Mouse (Mus musculus): Measurements from ENCODE around the gene Sox5.

The Sox5 gene

GRCm38 (mm10) chr6:143866566-143866965, 915.2 kb downstream of the Sox5 start:
- in situ Hi-C loops (cut with MboI, MseI): no loop called here

GRCm38 (mm10) chr6:143862611-143863110, 919.1 kb downstream of the Sox5 start:
- in situ Hi-C loops (cut with MboI, MseI): no loop called here

GRCm38 (mm10) chr6:143860036-143860435, 921.7 kb downstream of the Sox5 start:
- in situ Hi-C loops (cut with MboI, MseI): no loop called here

DNA sequence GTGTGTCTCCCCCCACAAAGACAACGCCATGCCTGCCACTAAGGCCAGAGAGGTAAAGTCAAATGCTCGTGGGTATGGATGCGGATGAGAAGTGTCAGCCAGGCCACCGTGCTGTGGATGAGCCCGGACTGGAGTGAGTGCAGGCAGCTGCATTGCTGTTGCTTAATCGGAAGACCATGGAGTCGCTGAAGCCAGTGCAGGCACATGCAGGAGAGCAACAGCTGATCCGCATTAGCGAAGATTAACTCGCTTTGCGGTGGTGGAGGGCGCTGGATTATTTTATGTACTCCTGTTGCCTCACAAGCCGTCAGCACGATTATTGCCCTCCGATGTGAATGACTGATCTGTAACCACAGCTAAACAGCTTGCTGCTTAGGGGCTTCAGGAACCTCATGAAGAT, 922.2 kb downstream of the Sox5 start:
- in situ Hi-C loops (cut with MboI, MseI): no loop called here

DNA sequence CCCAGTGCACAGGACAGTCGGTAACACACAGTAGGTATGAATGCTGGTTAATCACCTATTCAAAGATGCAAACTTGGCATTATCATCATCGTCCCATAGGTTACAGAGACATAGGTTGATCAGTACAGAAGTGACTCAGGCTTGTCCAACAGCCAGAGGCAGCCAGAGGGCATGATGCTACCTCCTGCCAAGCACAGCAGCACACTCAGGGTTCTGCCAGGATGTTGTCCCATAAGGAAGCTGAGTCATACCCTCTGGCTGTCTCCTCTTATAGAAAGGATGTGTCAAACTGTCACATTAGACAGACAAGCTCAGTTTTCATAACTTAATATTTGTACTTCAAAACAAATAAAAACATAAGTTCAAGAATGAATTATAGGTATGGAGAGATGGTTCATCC, 923.2 kb downstream of the Sox5 start:
- in situ Hi-C loops (cut with MboI, MseI): no loop called here

- in situ Hi-C loops (cut with MboI, MseI): no loop called here
Observed at GRCm38 (mm10) chr6:143857376-143857775, 924.4 kb downstream of the Sox5 start.

DNA sequence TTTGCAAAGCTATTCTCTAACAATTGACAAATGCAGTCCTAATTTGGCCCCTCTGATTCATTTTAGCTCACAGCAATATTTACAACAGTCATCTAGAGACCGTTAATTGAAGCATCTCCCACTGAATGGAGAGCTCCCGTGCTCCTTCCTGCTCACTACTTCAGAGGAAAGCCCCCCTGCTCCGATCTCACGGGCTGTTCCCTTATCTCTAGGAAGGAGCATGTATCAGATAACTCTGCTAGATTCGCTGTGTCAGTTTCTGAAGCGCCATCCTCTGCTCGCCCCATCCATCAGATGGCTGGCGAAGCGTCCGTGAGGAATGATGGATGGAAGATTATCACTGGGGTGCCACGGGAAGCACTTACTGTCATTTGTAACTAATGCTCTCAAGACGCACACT, 926.4 kb downstream of the Sox5 start:
- in situ Hi-C loops (cut with MboI, MseI): no loop called here

- in situ Hi-C loops (cut with MboI, MseI): no loop called here
Observed at GRCm38 (mm10) chr6:143854031-143854430, 927.7 kb downstream of the Sox5 start.

- in situ Hi-C loops (cut with MboI, MseI): no loop called here
Observed at GRCm38 (mm10) chr6:143845761-143846160, 936.0 kb downstream of the Sox5 start.

- in situ Hi-C loops (cut with MboI, MseI): no loop called here
Observed at GRCm38 (mm10) chr6:143844701-143844970, 937.1 kb downstream of the Sox5 start.

- in situ Hi-C loops (cut with MboI, MseI): no loop called here
Observed at GRCm38 (mm10) chr6:143843933-143844700, 937.7 kb downstream of the Sox5 start.

DNA sequence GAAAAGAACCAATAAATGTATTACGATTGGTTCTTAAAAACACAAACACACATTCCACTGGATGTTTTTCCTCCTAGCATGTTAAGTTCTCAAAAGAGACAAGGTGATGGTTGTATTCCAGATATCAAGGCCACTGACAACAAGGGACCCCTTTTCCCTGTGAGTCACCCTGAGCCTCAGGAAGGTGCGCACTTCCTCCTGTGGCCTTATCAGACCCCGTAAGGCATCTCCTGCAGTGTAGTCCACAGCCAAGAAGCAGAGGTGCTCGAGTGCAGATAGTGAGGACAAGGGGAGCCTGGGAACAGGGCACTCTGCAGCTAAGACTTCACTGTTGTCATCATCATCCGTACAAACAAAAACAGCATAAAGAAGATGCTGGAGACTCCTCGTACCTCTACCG, 939.8 kb downstream of the Sox5 start:
- in situ Hi-C loops (cut with MboI, MseI): no loop called here

GRCm38 (mm10) chr6:143841109-143841638, 940.6 kb downstream of the Sox5 start:
- in situ Hi-C loops (cut with MboI, MseI): no loop called here

DNA sequence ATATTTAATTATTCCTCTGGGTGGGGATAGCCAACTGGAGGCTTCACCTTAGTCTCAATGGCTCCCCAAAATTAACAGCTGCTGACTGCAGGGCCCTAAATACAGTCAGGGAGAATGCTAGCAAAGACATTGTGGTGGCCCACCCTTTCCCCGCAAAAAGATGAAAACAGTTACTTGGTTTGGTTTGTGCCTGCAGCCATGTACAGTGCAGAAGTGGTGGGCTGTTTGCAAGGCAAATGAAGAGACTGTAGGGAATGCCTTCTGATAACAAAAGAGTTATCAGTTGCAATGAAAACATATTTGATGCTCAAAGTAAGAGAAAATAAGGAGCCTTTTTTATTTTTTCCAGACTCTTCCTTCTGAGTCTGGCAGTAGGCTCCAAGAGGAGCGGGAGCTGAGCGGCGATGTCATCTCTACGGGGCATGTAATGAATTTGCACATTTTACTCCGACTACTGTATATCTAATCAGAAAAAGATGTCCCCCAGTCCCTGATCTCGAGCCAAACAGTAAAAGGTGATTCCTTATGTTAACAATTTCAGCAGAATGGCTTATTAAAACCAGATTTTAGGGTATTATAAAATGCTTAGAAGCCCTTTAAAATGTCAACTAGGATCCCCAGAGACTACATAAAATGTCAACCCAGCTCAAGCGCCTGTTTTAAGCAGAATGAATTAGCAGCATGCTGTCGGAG, 943.2 kb downstream of the Sox5 start:
- in situ Hi-C loops (cut with MboI, MseI): loop anchor here (10.0 kb wide), 1 partner anchor 446 kb away; no protein-coding TSS in a partner anchor

DNA sequence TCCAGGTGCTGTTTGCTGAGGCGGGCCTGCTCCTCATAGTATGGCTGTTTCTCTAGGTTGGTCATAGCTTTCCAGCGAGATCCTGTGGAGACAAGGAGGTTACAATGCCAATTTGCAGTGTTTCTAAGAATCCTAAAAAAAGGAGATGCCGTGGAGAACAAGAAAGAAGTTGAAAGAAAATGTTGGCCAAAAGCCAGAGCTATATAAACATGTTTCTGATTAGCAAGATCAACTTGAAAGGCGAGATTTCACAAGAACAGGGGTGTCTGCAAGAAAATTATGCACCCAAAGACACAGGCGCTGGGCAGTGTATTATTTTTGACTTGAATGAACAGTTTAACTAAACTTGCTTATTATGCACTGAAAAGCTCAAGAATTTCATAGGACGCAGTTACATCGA, 946.4 kb downstream of the Sox5 start:
- in situ Hi-C loops (cut with MboI, MseI): loop anchor here (10.0 kb wide), 1 partner anchor 449 kb away; no protein-coding TSS in a partner anchor

- in situ Hi-C loops (cut with MboI, MseI): loop anchor here (10.0 kb wide), 1 partner anchor 451 kb away; no protein-coding TSS in a partner anchor
Observed at GRCm38 (mm10) chr6:143833986-143834385, 947.8 kb downstream of the Sox5 start.

- in situ Hi-C loops (cut with MboI, MseI): loop anchor here (10.0 kb wide), 1 partner anchor 452 kb away; no protein-coding TSS in a partner anchor
Observed at GRCm38 (mm10) chr6:143833182-143833558, 948.6 kb downstream of the Sox5 start.

DNA sequence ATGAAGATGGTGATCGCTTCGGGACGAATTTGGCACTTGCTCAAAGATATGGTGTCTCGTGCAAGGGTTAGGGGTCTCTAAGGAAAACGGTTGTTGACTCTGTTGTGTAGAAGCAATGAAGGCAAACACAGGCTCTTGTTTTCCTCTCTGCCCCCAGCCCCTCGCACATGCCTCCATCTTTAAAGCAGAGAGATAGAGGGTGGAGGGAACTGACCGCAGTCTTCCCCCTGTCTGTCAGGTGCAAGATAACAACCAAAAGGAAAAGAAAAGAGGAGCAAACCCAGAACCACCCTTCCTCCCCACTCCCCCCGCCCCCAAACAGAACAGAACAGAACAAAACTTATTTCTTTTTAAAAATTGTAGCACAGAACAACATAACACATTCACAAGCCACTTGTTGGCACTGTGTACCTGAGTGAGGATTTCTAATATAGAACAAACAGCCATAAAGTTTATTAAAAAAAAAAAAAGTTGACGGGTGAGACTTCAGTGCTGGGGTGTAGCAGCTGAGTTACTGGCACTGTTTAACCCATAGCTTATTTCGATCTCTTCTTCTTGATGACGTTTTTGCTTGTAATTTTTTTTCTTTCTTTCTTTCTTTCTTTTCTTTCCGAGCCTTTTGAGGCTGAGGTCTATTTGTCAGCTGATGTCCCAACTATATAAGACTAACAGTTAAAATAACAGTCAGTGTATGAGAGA, 949.1 kb downstream of the Sox5 start:
- in situ Hi-C loops (cut with MboI, MseI): loop anchor here (10.0 kb wide), 1 partner anchor 452 kb away; no protein-coding TSS in a partner anchor

DNA sequence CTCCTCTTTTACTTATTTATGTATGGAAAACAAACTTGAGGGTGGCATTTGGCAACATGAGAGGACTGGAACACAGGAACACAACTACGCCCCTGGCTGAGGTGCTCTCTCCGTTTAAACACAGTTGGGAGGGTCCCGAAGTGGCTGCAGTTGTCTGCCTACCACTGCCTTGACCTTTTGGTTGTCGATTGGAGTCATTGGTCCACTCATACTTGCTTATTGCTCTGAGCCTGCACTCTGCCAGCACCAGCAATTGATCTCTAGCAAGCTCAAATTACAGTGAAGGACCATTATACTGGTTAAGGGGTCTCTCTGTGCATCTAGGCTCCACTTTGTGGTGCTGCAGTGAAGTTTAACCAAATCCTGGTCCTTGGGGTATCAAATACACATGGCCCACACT, 950.5 kb downstream of the Sox5 start:
- in situ Hi-C loops (cut with MboI, MseI): loop anchor here (10.0 kb wide), 1 partner anchor 454 kb away; no protein-coding TSS in a partner anchor

- in situ Hi-C loops (cut with MboI, MseI): loop anchor here (10.0 kb wide), 1 partner anchor 455 kb away; no protein-coding TSS in a partner anchor
Observed at GRCm38 (mm10) chr6:143830131-143830530, 951.6 kb downstream of the Sox5 start.

DNA sequence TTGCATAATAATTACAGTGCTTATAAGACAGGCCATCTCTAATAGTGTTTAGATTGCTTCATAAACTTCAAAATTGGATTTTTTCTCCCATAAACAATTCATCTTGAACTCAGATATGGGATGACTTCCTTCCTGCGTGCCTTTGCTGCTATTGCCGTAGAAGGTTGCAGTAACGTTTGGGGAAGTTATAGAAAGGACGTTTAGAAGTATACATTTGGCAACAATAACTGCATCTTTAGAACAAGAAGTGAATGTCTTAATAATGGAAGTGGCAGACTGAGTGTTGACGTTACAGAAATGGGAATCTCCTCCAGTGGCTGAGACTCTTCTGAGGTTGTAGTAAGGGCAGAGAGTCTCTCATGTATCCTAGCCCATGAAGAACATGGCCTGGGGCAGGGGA, 955.0 kb downstream of the Sox5 start:
- in situ Hi-C loops (cut with MboI, MseI): loop anchor here (10.0 kb wide), 1 partner anchor 288 kb away; no protein-coding TSS in a partner anchor

DNA sequence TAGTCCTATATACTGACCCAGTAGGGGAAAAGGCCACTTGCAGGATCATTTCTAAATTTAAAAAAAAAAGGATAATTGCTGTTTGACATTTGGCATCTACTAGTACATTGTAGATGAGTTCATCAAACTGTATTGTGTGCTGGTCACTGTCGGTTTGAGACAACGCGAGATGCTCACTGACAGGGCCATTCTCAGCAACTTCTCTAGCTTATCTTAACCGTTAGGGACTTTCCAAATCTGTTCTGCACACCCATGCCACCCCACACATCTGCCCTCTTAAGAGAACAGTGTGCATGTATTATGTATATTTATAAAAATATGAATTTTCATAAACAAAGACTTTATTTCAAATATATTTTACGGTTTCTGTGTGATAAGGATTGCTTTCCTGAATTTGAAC, 955.8 kb downstream of the Sox5 start:
- in situ Hi-C loops (cut with MboI, MseI): loop anchor here (10.0 kb wide), 1 partner anchor 289 kb away; no protein-coding TSS in a partner anchor
